Mouse (Mus musculus) stomach, postnatal 0 days (tissue): ENCODE measurements around the gene Nphs1.

Experiments used
- CTCF ChIP-seq: IDR thresholded peaks from 2 replicates; pipeline ENCODE4 v1.5.1; 2016; ENCODE audit warnings: antibody characterized with exemption, low read depth, mild to moderate bottlenecking, moderate library complexity
- EP300 ChIP-seq: optimal IDR thresholded peaks from 2 replicates; pipeline ENCODE3; 2016; ENCODE audit warnings: antibody characterized with exemption

- no peak for TF ChIP-seq CTCF
- no peak for TF ChIP-seq EP300
Measured at GRCm38 (mm10) chr7:30421175-30421889, 36.8 kb upstream of the Nphs1 start, which contains the start of gene Nfkbid.
